Mouse (Mus musculus) left cerebral cortex, adult 9 months (tissue): Measurements from ENCODE around the gene Il34.
"Not testable (repeated sequence)": the region's sequence is repeated elsewhere in the genome, so short reads cannot be mapped to it uniquely, and the experiment has no call there.

ENCODE experiments used
- DNase-seq, 2 experiments: peaks; one replicate each; pipeline ENCODE4 v3.0.0; 2022; ENCODE audit warnings: low spot score in 2 of 2

Il34 gene

GRCm38 (mm10) chr8:110810481-110811065 is 4.8 kb upstream of the Il34 start:
- no peak for DNase-seq

- DNase-seq: no peak
Measured at GRCm38 (mm10) chr8:110809831-110810230, 4.1 kb upstream of the Il34 start.

GRCm38 (mm10) chr8:110808495-110809472 is 3.1 kb upstream of the Il34 start:
- DNase-seq: peak in 1 of 2 experiments; percentile 34

GRCm38 (mm10) chr8:110806146-110806545 is 422 bp upstream of the Il34 start:
- DNase-seq: no peak

- DNase-seq: no peak
Measured at GRCm38 (mm10) chr8:110804825-110805514, 754 bp downstream of the Il34 start.

- DNase-seq: no peak
Measured at GRCm38 (mm10) chr8:110803856-110804255, 1.9 kb downstream of the Il34 start.

GRCm38 (mm10) chr8:110802988-110803387 is 2.7 kb downstream of the Il34 start:
- DNase-seq: no peak

GRCm38 (mm10) chr8:110797086-110797485 is 8.6 kb downstream of the Il34 start:
- no peak for DNase-seq

- no peak for DNase-seq
Measured at GRCm38 (mm10) chr8:110794363-110794965, 11.3 kb downstream of the Il34 start.

- DNase-seq: no peak
Measured at GRCm38 (mm10) chr8:110793936-110794335, 11.8 kb downstream of the Il34 start.

GRCm38 (mm10) chr8:110793511-110793910 is 12.2 kb downstream of the Il34 start:
- DNase-seq: no peak

- peak in 1 of 2 experiments; percentile 41 for DNase-seq
Measured at GRCm38 (mm10) chr8:110792574-110793200, 13.0 kb downstream of the Il34 start.

GRCm38 (mm10) chr8:110791164-110791563 is 14.6 kb downstream of the Il34 start:
- DNase-seq: no peak

- no peak for DNase-seq
Measured at GRCm38 (mm10) chr8:110790270-110790669, 15.5 kb downstream of the Il34 start.

- DNase-seq: peak in 1 of 2 experiments; percentile 19
Measured at GRCm38 (mm10) chr8:110789571-110789970, 16.2 kb downstream of the Il34 start.

GRCm38 (mm10) chr8:110788981-110789380 is 16.7 kb downstream of the Il34 start:
- no peak for DNase-seq

- DNase-seq: no peak
Measured at GRCm38 (mm10) chr8:110787411-110787954, 18.2 kb downstream of the Il34 start.

- no peak for DNase-seq
Measured at GRCm38 (mm10) chr8:110786934-110787333, 18.8 kb downstream of the Il34 start.

- DNase-seq: not testable (repeated sequence)
Measured at GRCm38 (mm10) chr8:110786501-110786900, 19.2 kb downstream of the Il34 start.

- no peak for DNase-seq
Measured at GRCm38 (mm10) chr8:110785366-110785765, 20.4 kb downstream of the Il34 start.
